Mouse (Mus musculus) erythroblast, embryonic 14.5 days (primary cell): ENCODE data around the gene Olfr1240. TPM values are rescaled to one million over a fixed set of nuclear protein-coding genes. Genes with fewer than 3 reads are reported as not detected.

ENCODE experiments used
- H3K27me3 ChIP-seq: 2 replicates; pipeline ENCODE4 v1.6.1; 2012; ENCODE audit warnings: inconsistent platforms; ENCODE audit not compliant: control insufficient read depth
- H3K36me3 ChIP-seq: 2 replicates; pipeline ENCODE4 v1.6.1; 2012; ENCODE audit warnings: mild to moderate bottlenecking, inconsistent platforms; ENCODE audit not compliant: control insufficient read depth
- H3K4me1 ChIP-seq: 2 replicates; pipeline ENCODE4 v1.6.1; 2012; ENCODE audit warnings: inconsistent platforms; ENCODE audit not compliant: control insufficient read depth
- H3K4me3 ChIP-seq: replicated peaks from 2 replicates; pipeline ENCODE3; 2012; ENCODE audit warnings: moderate library complexity, mild to moderate bottlenecking, inconsistent platforms
- H3K9me3 ChIP-seq: 2 replicates; pipeline ENCODE4 v1.6.1; 2012; ENCODE audit warnings: low read length, inconsistent platforms, mixed read lengths; ENCODE audit not compliant: control insufficient read depth
- GATA1 ChIP-seq: IDR thresholded peaks from 2 replicates; pipeline ENCODE4 v1.6.1; 2012; ENCODE audit warnings: low read length, inconsistent platforms, mixed read lengths
- TAL1 ChIP-seq: IDR thresholded peaks from 3 replicates; pipeline ENCODE4 v1.6.1; 2012; ENCODE audit warnings: low read length, inconsistent platforms, mixed read lengths
- polyA plus RNA-seq: library from polyadenylated mRNA; stranded (reverse); fragments of >175 nt; gene quantifications from 2 replicates; pipeline ENCODE4 v1.2.3, GENCODE M21; 2012

The Olfr1240 gene
- polyA plus RNA-seq = not detected in 2 replicates

GRCm38 (mm10) chr2:89442900-89443299, at the start of gene Olfr1240:
Gene Olfr1240, minus strand, starts transcription at chr2:89443000.
- no peak for TF ChIP-seq TAL1
- Histone ChIP-seq H3K9me3 (peaks cover 2% of the 10 kb centered on the region; the same call in 1 of the 2 replicates), H3K4me3 (no peak within 1 kb of the TSS), H3K27me3 (no peaks in the 10 kb centered on the region), H3K36me3 (no peaks in the 10 kb centered on the region), H3K4me1 (no peaks in the 10 kb centered on the region)

GRCm38 (mm10) chr2:89487026-89487425, 44.2 kb upstream of the Olfr1240 start, which contains the start of gene Olfr1241:
Gene Olfr1241, minus strand, starts transcription at chr2:89487126.
- Histone ChIP-seq H3K9me3 (peaks cover 5% of the 10 kb centered on the region; the same call in 1 of the 2 replicates), H3K36me3 (no peaks in the 10 kb centered on the region), H3K27me3 (no peaks in the 10 kb centered on the region), H3K4me1 (no peaks in the 10 kb centered on the region), H3K4me3 (no peak within 1 kb of the TSS)
- no peak for TF ChIP-seq GATA1
- no peak for TF ChIP-seq TAL1

GRCm38 (mm10) chr2:89420307-89420706, 22.5 kb downstream of the Olfr1240 start, which contains the start of gene Olfr1239:
Gene Olfr1239, minus strand, starts transcription at chr2:89420407.
- Histone ChIP-seq H3K4me1 (no peaks in the 10 kb centered on the region), H3K27me3 (no peaks in the 10 kb centered on the region), H3K4me3 (no peak within 1 kb of the TSS), H3K9me3 (no peaks in the 10 kb centered on the region; the same call in 1 of the 2 replicates), H3K36me3 (no peaks in the 10 kb centered on the region)
- TF ChIP-seq TAL1 = no peak
- no peak for TF ChIP-seq GATA1

GRCm38 (mm10) chr2:89414557-89414956, 28.2 kb downstream of the Olfr1240 start:
- H3K36me3 ChIP-seq = no peaks in the 10 kb centered on the region
- H3K9me3 ChIP-seq = no peaks in the 10 kb centered on the region
- TF ChIP-seq TAL1 = no peak
- no peak for TF ChIP-seq GATA1

GRCm38 (mm10) chr2:89409576-89409975, 33.2 kb downstream of the Olfr1240 start, which contains the start of gene Olfr1238:
Gene Olfr1238, minus strand, starts transcription at chr2:89409676.
- Histone ChIP-seq H3K36me3 (no peaks in the 10 kb centered on the region), H3K4me3 (no peak within 1 kb of the TSS), H3K27me3 (no peaks in the 10 kb centered on the region), H3K9me3 (no peaks in the 10 kb centered on the region), H3K4me1 (no peaks in the 10 kb centered on the region)
- TF ChIP-seq GATA1 (no peak), TAL1 (no peak)

More at GRCm38 (mm10) chr2:89414557-89414956, 28.2 kb downstream of the Olfr1240 start:
- Histone ChIP-seq H3K27me3 (no peaks in the 10 kb centered on the region), H3K4me3 (no peak overlapping the region), H3K4me1 (no peaks in the 10 kb centered on the region)

GRCm38 (mm10) chr2:89400882-89401281, 41.9 kb downstream of the Olfr1240 start:
- 0 out of 2 replicates have a peak, but pooled peaks cover 2% of the 10 kb centered on the region for H3K9me3 ChIP-seq
- no peaks in the 10 kb centered on the region for H3K4me1 ChIP-seq
- H3K27me3 ChIP-seq = no peaks in the 10 kb centered on the region
- H3K4me3 ChIP-seq = no peak overlapping the region
- H3K36me3 ChIP-seq = no peaks in the 10 kb centered on the region
- TF ChIP-seq GATA1 = no peak
- TF ChIP-seq TAL1 = no peak

Other genes starting within 250 kb of the Olfr1240 start
- not detected in 2 replicates for gene Olfr1226, start 243.0 kb downstream of the Olfr1240 start, polyA plus RNA-seq
- gene Olfr1228, start 188.9 kb downstream of the Olfr1240 start, polyA plus RNA-seq = not detected in 2 replicates
- gene Olfr1229, start 155.0 kb downstream of the Olfr1240 start, polyA plus RNA-seq = not detected in 2 replicates
- not detected in 2 replicates for gene Olfr1230, start 145.7 kb downstream of the Olfr1240 start, polyA plus RNA-seq
- gene Olfr1231, start 135.9 kb downstream of the Olfr1240 start, polyA plus RNA-seq = not detected in 2 replicates
- gene Olfr1232, start 113.3 kb downstream of the Olfr1240 start, polyA plus RNA-seq = not detected in 2 replicates
- not detected in 2 replicates for gene Olfr1233, start 100.6 kb downstream of the Olfr1240 start, polyA plus RNA-seq
- not detected in 2 replicates for gene Olfr1234, start 78.1 kb downstream of the Olfr1240 start, polyA plus RNA-seq
- not detected in 2 replicates for gene Olfr1238, start 33.3 kb downstream of the Olfr1240 start, polyA plus RNA-seq
- not detected in 2 replicates for gene Olfr1239, start 22.6 kb downstream of the Olfr1240 start, polyA plus RNA-seq
- not detected in 2 replicates for gene Olfr1241, start 44.1 kb upstream of the Olfr1240 start, polyA plus RNA-seq
- gene Olfr1242, start 55.3 kb upstream of the Olfr1240 start, polyA plus RNA-seq = not detected in 2 replicates
- gene Olfr1243, start 88.5 kb upstream of the Olfr1240 start, polyA plus RNA-seq = not detected in 2 replicates
- not detected in 2 replicates for gene Olfr1245, start 135.4 kb upstream of the Olfr1240 start, polyA plus RNA-seq
- gene Olfr1246, start 150.2 kb upstream of the Olfr1240 start, polyA plus RNA-seq = not detected in 2 replicates
- gene Olfr1247, start 171.1 kb upstream of the Olfr1240 start, polyA plus RNA-seq = 0.01 TPM in 1 of 2 replicates, not detected in the other
- not detected in 2 replicates for gene Olfr1248, start 175.2 kb upstream of the Olfr1240 start, polyA plus RNA-seq
- gene Olfr1249, start 192.0 kb upstream of the Olfr1240 start, polyA plus RNA-seq = not detected in 2 replicates
- not detected in 2 replicates for gene Olfr1250, start 218.5 kb upstream of the Olfr1240 start, polyA plus RNA-seq
- gene Olfr1251, start 228.9 kb upstream of the Olfr1240 start, polyA plus RNA-seq = not detected in 2 replicates